Mouse (Mus musculus) C2C12 (cell line): ENCODE data around the gene Arid1a. TPM values are rescaled to one million over a fixed set of nuclear protein-coding genes. Genes with fewer than 3 reads are reported as not detected.
"Not testable (repeated sequence)": the region's sequence is repeated elsewhere in the genome, so short reads cannot be mapped to it uniquely, and the experiment has no call there.

Experiments used
- H3K27me3 ChIP-seq: one replicate; pipeline ENCODE4 v1.6.1; 2011; ENCODE audit not compliant: control insufficient read depth, insufficient read depth, insufficient read length
- H3K36me3 ChIP-seq: one replicate; pipeline ENCODE4 v1.6.1; 2011; ENCODE audit not compliant: control insufficient read depth, insufficient read depth
- H3K4me3 ChIP-seq: one replicate; pipeline ENCODE4 v1.5.1; 2011; ENCODE audit warnings: mild to moderate bottlenecking, control low read depth; ENCODE audit not compliant: poor library complexity, insufficient read depth, severe bottlenecking
- H3K79me2 ChIP-seq: one replicate; pipeline ENCODE4 v1.6.1; 2011; ENCODE audit not compliant: control insufficient read depth, insufficient read depth
- H3K79me3 ChIP-seq: one replicate; pipeline ENCODE4 v1.6.1; 2011; ENCODE audit warnings: low read depth, control low read depth
- H3ac ChIP-seq: one replicate; pipeline ENCODE3; 2011; ENCODE audit warnings: low read depth; ENCODE audit not compliant: control insufficient read depth, insufficient read length
- CEBPB ChIP-seq: IDR thresholded peaks from one replicate; pipeline ENCODE4 v1.6.1; 2011; ENCODE audit warnings: low read depth, mild to moderate bottlenecking, control low read depth, moderate library complexity
- CTCF ChIP-seq: IDR thresholded peaks from one replicate; pipeline ENCODE4 v1.5.1; 2011; ENCODE audit not compliant: control insufficient read depth, insufficient read depth, insufficient read length
- FOSL1 ChIP-seq: IDR thresholded peaks from one replicate; pipeline ENCODE4 v1.8.0; 2011; ENCODE audit warnings: mild to moderate bottlenecking, low read length; ENCODE audit not compliant: poor library complexity, insufficient read depth, severe bottlenecking
- MAX ChIP-seq: IDR thresholded peaks from one replicate; pipeline ENCODE4 v1.6.1; 2011; ENCODE audit warnings: mild to moderate bottlenecking, control low read depth
- MYOD1 ChIP-seq: IDR thresholded peaks from one replicate; pipeline ENCODE4 v1.6.1; 2011; ENCODE audit warnings: low read depth; ENCODE audit not compliant: control insufficient read depth, insufficient read length
- MYOG ChIP-seq: IDR thresholded peaks from one replicate; pipeline ENCODE4 v1.6.1; 2011; ENCODE audit not compliant: control insufficient read depth, insufficient read length; ENCODE audit errors: extremely low read depth
- USF1 ChIP-seq: IDR thresholded peaks from one replicate; pipeline ENCODE4 v1.6.1; 2011; ENCODE audit warnings: low read depth, mild to moderate bottlenecking, control low read depth, moderate library complexity
- polyA plus RNA-seq: library from polyadenylated mRNA; unstranded; fragments of >200 nt; fragmentation: generic; extraction: Trizol; gene quantifications from one replicate; pipeline ENCODE4 v1.2.1, GENCODE M21; 2012; ENCODE audit warnings: missing spikeins

The Arid1a gene
- polyA plus RNA-seq, 1 experiment, result 24.7 TPM

GRCm38 (mm10) chr4:133656294-133656693 is 100.3 kb downstream of the Arid1a start:
- H3ac ChIP-seq, result no peak overlapping the region
- H3K79me2 ChIP-seq, result peaks cover 9% of the 10 kb centered on the region
- H3K27me3 ChIP-seq, result no peaks in the 10 kb centered on the region
- H3K79me3 ChIP-seq, result no peaks in the 10 kb centered on the region
- no peak overlapping the region for H3K4me3 ChIP-seq
- H3K36me3 ChIP-seq, result no peaks in the 10 kb centered on the region
- TF ChIP-seq MYOD1 (no peak), CTCF (no peak)

- H3ac ChIP-seq, H3K36me3 ChIP-seq, H3K27me3 ChIP-seq, H3K4me3 ChIP-seq, H3K79me3 ChIP-seq, H3K79me2 ChIP-seq: not testable (repeated sequence)
Observed at GRCm38 (mm10) chr4:133654070-133654469, 102.5 kb downstream of the Arid1a start.

- H3ac ChIP-seq, result no peak overlapping the region
- TF ChIP-seq FOSL1 (no peak), CTCF (no peak), MYOG (no peak), MAX (no peak), USF1 (no peak), MYOD1 (no peak), CEBPB (no peak)
- no peaks in the 10 kb centered on the region for H3K36me3 ChIP-seq
- H3K27me3 ChIP-seq, result no peaks in the 10 kb centered on the region
- H3K79me2 ChIP-seq, result no peaks in the 10 kb centered on the region
- H3K79me3 ChIP-seq, result no peaks in the 10 kb centered on the region
- H3K4me3 ChIP-seq, result no peak overlapping the region
Observed at GRCm38 (mm10) chr4:133652746-133653145, 103.8 kb downstream of the Arid1a start.

DNA sequence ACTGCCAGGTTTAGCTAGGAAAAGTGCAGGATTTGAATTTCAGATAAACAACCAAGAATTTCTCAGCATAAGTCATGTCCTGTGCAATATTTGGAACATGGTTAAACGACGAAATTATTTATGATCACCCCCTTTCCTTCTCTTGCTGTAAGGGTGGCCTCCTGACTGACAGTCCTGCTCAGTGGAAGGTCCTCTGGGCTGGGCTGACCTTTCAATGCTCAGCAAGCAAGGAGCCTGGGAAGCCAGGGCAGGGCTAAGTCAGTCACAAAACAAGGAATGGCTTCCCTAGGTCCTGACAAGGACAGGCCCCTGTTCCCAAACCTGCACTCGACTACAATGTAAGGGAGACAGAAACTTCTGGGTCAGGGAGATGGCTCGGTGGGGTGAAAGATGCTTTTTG is 104.6 kb downstream of the Arid1a start:
- Histone ChIP-seq H3K79me3 (no peaks in the 10 kb centered on the region), H3K36me3 (no peaks in the 10 kb centered on the region), H3ac (no peak overlapping the region), H3K4me3 (no peak overlapping the region), H3K79me2 (no peaks in the 10 kb centered on the region), H3K27me3 (no peaks in the 10 kb centered on the region)
- TF ChIP-seq USF1 (no peak), CTCF (no peak), FOSL1 (no peak), MYOG (no peak), MYOD1 (no peak), CEBPB (no peak), MAX (no peak)

DNA sequence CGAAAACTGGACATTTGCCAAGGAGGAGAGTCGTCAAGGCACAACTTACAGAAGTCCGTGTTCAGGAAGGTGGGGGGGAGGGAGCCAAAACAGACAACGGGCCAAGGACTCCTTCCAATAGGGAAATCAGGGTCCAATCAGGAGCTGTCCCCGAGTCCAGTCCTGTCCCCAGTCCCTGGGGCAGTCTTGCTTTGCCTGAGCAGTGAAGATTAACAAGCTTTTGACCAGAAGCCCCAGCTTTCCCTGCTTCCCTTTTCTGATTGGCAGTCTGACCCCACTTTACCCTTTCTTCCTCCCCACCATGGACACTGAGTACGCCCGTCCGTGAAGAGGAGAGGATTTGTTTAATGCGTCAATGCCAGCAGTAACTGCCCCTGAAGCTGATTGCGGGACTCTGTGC is 105.1 kb downstream of the Arid1a start:
- no peaks in the 10 kb centered on the region for H3K27me3 ChIP-seq
- no peaks in the 10 kb centered on the region for H3K79me2 ChIP-seq
- H3K36me3 ChIP-seq, result no peaks in the 10 kb centered on the region

GRCm38 (mm10) chr4:133649989-133650699 is 106.4 kb downstream of the Arid1a start, which contains the start of gene Zdhhc18:
Zdhhc18 (minus strand) TSS chr4:133650154.
- Histone ChIP-seq H3K79me2 (no peaks in the 10 kb centered on the region), H3ac (no peak within 1 kb of the TSS), H3K4me3 (no peak within 1 kb of the TSS), H3K27me3 (no peaks in the 10 kb centered on the region), H3K36me3 (no peaks in the 10 kb centered on the region), H3K79me3 (no peaks in the 10 kb centered on the region)
- TF ChIP-seq FOSL1 (no peak), CTCF (peak; percentile 63), USF1 (no peak), MAX (no peak), CEBPB (peak; percentile 18), MYOG (no peak), MYOD1 (no peak)

More for the DNA sequence above, 105.1 kb downstream of the Arid1a start:
- no peaks in the 10 kb centered on the region for H3K79me3 ChIP-seq
- no peak overlapping the region for H3K4me3 ChIP-seq
- H3ac ChIP-seq, result no peak overlapping the region
- TF ChIP-seq MAX (no peak), MYOD1 (no peak), MYOG (no peak), CEBPB (no peak)

DNA sequence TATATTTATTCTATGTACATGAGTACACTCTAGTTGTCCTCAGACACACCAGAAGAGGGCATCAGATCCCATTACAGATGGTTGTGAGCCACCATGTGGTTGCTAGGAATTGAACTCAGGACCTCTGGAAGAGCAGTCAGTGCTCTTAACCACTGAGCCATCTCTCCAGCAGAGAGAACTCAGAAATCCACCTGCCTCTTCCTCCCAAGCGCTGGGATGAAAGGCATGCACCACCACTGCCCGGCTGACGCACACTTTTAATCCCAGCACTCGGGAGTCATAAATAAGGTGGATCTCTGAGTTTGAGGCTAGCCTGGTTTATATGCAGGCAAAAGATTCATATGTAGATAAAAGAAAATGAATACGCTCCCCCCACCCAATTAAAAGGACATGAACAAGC is 107.1 kb downstream of the Arid1a start:
- not testable (repeated sequence) for H3K79me2 ChIP-seq, H3K4me3 ChIP-seq

More for the DNA sequence above, 107.1 kb downstream of the Arid1a start:
- not testable (repeated sequence) for H3K36me3 ChIP-seq, H3K79me3 ChIP-seq, H3ac ChIP-seq, H3K27me3 ChIP-seq
